21 mouse cellular contexts compared by ENCODE assay signal in the genomic region with DNA sequence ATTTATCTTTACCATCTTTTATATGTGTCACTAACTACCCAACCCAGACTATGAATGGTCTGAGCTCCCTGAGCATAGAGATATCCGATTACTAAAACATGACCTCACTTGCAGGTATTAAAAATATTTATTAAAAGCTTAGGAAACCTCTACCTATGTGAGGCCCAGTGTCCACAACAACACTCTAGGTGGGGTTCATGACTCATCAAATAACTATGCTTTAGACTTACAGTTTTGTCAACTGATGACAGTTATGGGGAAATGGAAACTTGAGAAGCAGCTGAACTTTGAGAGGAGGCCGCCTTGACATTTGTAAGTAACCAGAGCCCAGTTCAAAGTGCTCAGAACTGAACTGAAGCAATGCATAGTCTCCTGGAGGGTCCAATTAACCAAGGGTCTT. TPM values are rescaled to one million over a fixed set of nuclear protein-coding genes. Genes with fewer than 3 reads are reported as not detected.
DNase-seq lines count a peak whose midpoint lies in the region; ATAC-seq and TF ChIP-seq lines count a peak whose summit lies in the region.
"Had no signal": no experiment of that assay in that cellular context is flagged by ENCODE, and none has a peak within 500 bp of the region (broad histone marks: within the 10 kb centered on the region; RNA-seq: fewer than 3 reads in every experiment).

No protein-coding gene starts in this region.

- no peaks in the 10 kb centered on the region for H3K27me3 ChIP-seq in heart, embryonic 15.5 days
- H3K27me3 ChIP-seq in lung, embryonic 16.5 days (ENCODE audit: control insufficient read depth, insufficient read depth, low read depth, low read length) = no peaks in the 10 kb centered on the region
- no peaks in the 10 kb centered on the region for H3K27me3 ChIP-seq in hindbrain, postnatal 0 days (ENCODE audit: insufficient read depth, low read length)
- H3K27me3 ChIP-seq: limb, embryonic 12.5 days; neural tube, embryonic 12.5 days had no signal

- H3K4me3 ChIP-seq in heart, embryonic 15.5 days = no peak overlapping the region
- no peak overlapping the region for H3K4me3 ChIP-seq in lung, embryonic 16.5 days (ENCODE audit: low read length)
- no peak overlapping the region for H3K4me3 ChIP-seq in hindbrain, postnatal 0 days (ENCODE audit: low read length)
- H3K4me3 ChIP-seq: limb, embryonic 12.5 days; neural tube, embryonic 12.5 days had no signal

- no peaks in the 10 kb centered on the region for H3K36me3 ChIP-seq in heart, embryonic 15.5 days
- H3K36me3 ChIP-seq in lung, embryonic 16.5 days (ENCODE audit: control insufficient read depth, insufficient read depth, low read length) = no peaks in the 10 kb centered on the region
- H3K36me3 ChIP-seq in hindbrain, postnatal 0 days (ENCODE audit: insufficient read depth, low read length) = no peaks in the 10 kb centered on the region
- H3K36me3 ChIP-seq: limb, embryonic 12.5 days; neural tube, embryonic 12.5 days had no signal

- H3K9ac ChIP-seq in heart, embryonic 15.5 days = no peak overlapping the region
- no peak overlapping the region for H3K9ac ChIP-seq in lung, embryonic 16.5 days (ENCODE audit: low read length)
- H3K9ac ChIP-seq in hindbrain, postnatal 0 days (replicated peaks; ENCODE audit: low read length) = no peak overlapping the region
- H3K9ac ChIP-seq: limb, embryonic 12.5 days; neural tube, embryonic 12.5 days had no signal

- DNase-seq in heart, postnatal 36 days = no peak
- no peak for DNase-seq in lung, postnatal 36 days
- DNase-seq in induced T-regulatory cell, adult 2 months (ENCODE audit: low read depth) = peak; percentile 68
- no peak for DNase-seq in thymus, postnatal 36 days
- no peak for DNase-seq in left cerebral cortex, postnatal 14 days (ENCODE audit: low spot score in 2 of 2)
- DNase-seq in hindbrain, postnatal 0 days (ENCODE audit: low spot score) = no peak
- DNase-seq: cerebellum, adult 8-10 months; gastrocnemius, postnatal 36 days; heart, postnatal 14 days; kidney, adult 11 months had no signal

- no peak for TF ChIP-seq CTCF in hindbrain, postnatal 0 days (IDR thresholded peaks at IDR 0.05; ENCODE audit: low read depth)

- WGBS in heart, embryonic 15.5 days = 63% methylated on average over 2 of the region's 2 CpGs
- 66% methylated on average over 2 of the region's 2 CpGs for WGBS in lung, embryonic 16.5 days
- WGBS in hindbrain, postnatal 0 days = 86% methylated on average over 2 of the region's 2 CpGs

- H3K4me1 ChIP-seq in heart, embryonic 15.5 days (replicated peaks) = no peaks in the 10 kb centered on the region
- no peaks in the 10 kb centered on the region for H3K4me1 ChIP-seq in lung, embryonic 16.5 days (replicated peaks; ENCODE audit: control insufficient read depth, insufficient read depth, low read length)
- H3K4me1 ChIP-seq in hindbrain, postnatal 0 days (ENCODE audit: insufficient read depth, low read length) = no peaks in the 10 kb centered on the region
- H3K4me1 ChIP-seq: limb, embryonic 12.5 days had no signal

- intact Hi-C loops in heart, postnatal 36 days (cut with DNase I) = no loop called here
- intact Hi-C loops in left cerebral cortex, postnatal 14 days (cut with DNase I) = no loop called here

- no peaks in the 10 kb centered on the region for H3K9me3 ChIP-seq in heart, embryonic 15.5 days (replicated peaks)
- H3K9me3 ChIP-seq in lung, embryonic 16.5 days (ENCODE audit: control insufficient read depth, low read length) = no peaks in the 10 kb centered on the region
- no peaks in the 10 kb centered on the region for H3K9me3 ChIP-seq in hindbrain, postnatal 0 days (ENCODE audit: low read length)
- H3K9me3 ChIP-seq: limb, embryonic 12.5 days; neural tube, embryonic 12.5 days had no signal

- H3K27ac ChIP-seq in heart, embryonic 15.5 days = peak overlapping the region; percentile 32
- peak overlapping the region; percentile 6; the same call in 1 of the 2 replicates for H3K27ac ChIP-seq in lung, embryonic 16.5 days (ENCODE audit: low read length)
- H3K27ac ChIP-seq in hindbrain, postnatal 0 days = no peak overlapping the region
- H3K27ac ChIP-seq: limb, embryonic 12.5 days; neural tube, embryonic 12.5 days had no signal

- 0 out of 2 replicates have a peak, but pooled peaks have one; percentile 45 for ATAC-seq in heart, embryonic 15.5 days (replicated peaks; ENCODE audit: insufficient number of reproducible peaks, insufficient read depth, low FRiP score, low read depth)
- ATAC-seq in lung, embryonic 16.5 days (ENCODE audit: low read depth) = no peak
- ATAC-seq in hindbrain, postnatal 0 days = no peak
- ATAC-seq: midbrain, embryonic 16.5 days had no signal

- no peak overlapping the region for H3K4me2 ChIP-seq in heart, embryonic 15.5 days
- no peak overlapping the region for H3K4me2 ChIP-seq in lung, embryonic 16.5 days (ENCODE audit: low read depth, low read length)
- H3K4me2 ChIP-seq in hindbrain, postnatal 0 days (ENCODE audit: low read depth, low read length) = no peak overlapping the region
- H3K4me2 ChIP-seq: limb, embryonic 12.5 days; neural tube, embryonic 12.5 days had no signal

RNA-seq across cellular contexts. Expression of a gene that starts 24.2 kb away (rescaled TPM):
- polyA plus RNA-seq in heart, embryonic 15.5 days (2015; fragmentation: Nextera tagmentation; extraction: Ambion mirVana) = not detected in 2 replicates
- not detected for total RNA-seq in heart, postnatal 36 days (2021)
- not detected in 2 replicates for polyA plus RNA-seq in lung, embryonic 16.5 days (2015; fragmentation: Nextera tagmentation; extraction: Ambion mirVana)
- total RNA-seq in left cerebral cortex, postnatal 14 days (2021) = not detected
- total RNA-seq in hindbrain, postnatal 0 days (2014; rRNA removed) = not detected in 2 replicates
- polyA plus RNA-seq in hindbrain, postnatal 0 days (2015; fragmentation: Nextera tagmentation; extraction: Ambion mirVana) = not detected in 2 replicates
- total RNA-seq: adrenal gland, adult 2 months; gastrocnemius, postnatal 36 days; heart, postnatal 14 days; left cerebral cortex, adult 18-20 months had no signal
- polyA plus RNA-seq: adrenal gland, adult 2 months; brain, embryonic 14.5 days; large intestine, adult 2 months; limb, embryonic 12.5 days; midbrain, embryonic 16.5 days; neural tube, embryonic 12.5 days; spleen, adult 2 months; urinary bladder, adult 2 months had no signal

RNA-seq across cellular contexts. Expression of a gene that starts 26.9 kb away (rescaled TPM):
- polyA plus RNA-seq in heart, embryonic 15.5 days (2015; fragmentation: Nextera tagmentation; extraction: Ambion mirVana) = not detected in 2 replicates
- not detected for total RNA-seq in heart, postnatal 36 days (2021)
- not detected in 2 replicates for polyA plus RNA-seq in lung, embryonic 16.5 days (2015; fragmentation: Nextera tagmentation; extraction: Ambion mirVana)
- total RNA-seq in left cerebral cortex, postnatal 14 days (2021) = not detected
- total RNA-seq in hindbrain, postnatal 0 days (2014; rRNA removed) = not detected in 2 replicates
- polyA plus RNA-seq in hindbrain, postnatal 0 days (2015; fragmentation: Nextera tagmentation; extraction: Ambion mirVana) = not detected in 2 replicates
- total RNA-seq: adrenal gland, adult 2 months; gastrocnemius, postnatal 36 days; heart, postnatal 14 days; left cerebral cortex, adult 18-20 months had no signal
- polyA plus RNA-seq: adrenal gland, adult 2 months; brain, embryonic 14.5 days; spleen, adult 2 months had no signal

RNA-seq across cellular contexts. Expression of a gene that starts 44.1 kb away (rescaled TPM):
- 25.4 and 30.8 TPM in 2 replicates for polyA plus RNA-seq in heart, embryonic 15.5 days (2015; fragmentation: Nextera tagmentation; extraction: Ambion mirVana)
- 10 to 100 TPM; 29.7 to 29.8 TPM for total RNA-seq in heart, postnatal 36 days (2021)
- polyA plus RNA-seq in lung, embryonic 16.5 days (2015; fragmentation: Nextera tagmentation; extraction: Ambion mirVana) = 30.8 and 31.4 TPM in 2 replicates
- 10 to 100 TPM; 81.8 to 90.3 TPM for total RNA-seq in left cerebral cortex, postnatal 14 days (2021)
- 88.2 and 98.6 TPM in 2 replicates for total RNA-seq in hindbrain, postnatal 0 days (2014; rRNA removed)
- 20.7 TPM in 2 replicates for polyA plus RNA-seq in hindbrain, postnatal 0 days (2015; fragmentation: Nextera tagmentation; extraction: Ambion mirVana)
